Mouse (Mus musculus) hindbrain, embryonic 16.5 days (tissue): ENCODE results near the gene Mettl21a. TPM values are rescaled to one million over a fixed set of nuclear protein-coding genes. Genes with fewer than 3 reads are reported as not detected.

Source experiments
- ATAC-seq: fragments of 200-750 bp; cut with Nextera tagmentation; 2 replicates; pipeline ENCODE4 v1.8.0; 2017; ENCODE audit warnings: moderate TSS enrichment, moderate library complexity
- H3K27ac ChIP-seq: fragments of 300-500 bp; sonication (generic); 2 replicates; pipeline ENCODE4 v1.5.1; 2014; ENCODE audit warnings: low read depth, mild to moderate bottlenecking, control low read depth, low read length, moderate library complexity
- H3K27me3 ChIP-seq: fragments of 300-500 bp; sonication (generic); replicated peaks from 2 replicates; pipeline ENCODE4 v1.6.1; 2014; ENCODE audit warnings: low read length; ENCODE audit not compliant: control insufficient read depth, insufficient read depth
- H3K36me3 ChIP-seq: fragments of 300-500 bp; sonication (generic); 2 replicates; pipeline ENCODE4 v1.6.1; 2014; ENCODE audit warnings: mild to moderate bottlenecking, low read length, moderate library complexity, mixed read lengths; ENCODE audit not compliant: control insufficient read depth, insufficient read depth
- H3K4me1 ChIP-seq: fragments of 300-500 bp; sonication (generic); 2 replicates; pipeline ENCODE4 v1.6.1; 2014; ENCODE audit warnings: low read depth, low read length; ENCODE audit not compliant: control insufficient read depth, insufficient read depth
- H3K4me2 ChIP-seq: fragments of 300-500 bp; sonication (generic); 2 replicates; pipeline ENCODE4 v1.6.1; 2014; ENCODE audit warnings: mild to moderate bottlenecking, low read length, control low read depth, moderate library complexity
- H3K4me3 ChIP-seq: fragments of 300-500 bp; sonication (generic); 2 replicates; pipeline ENCODE4 v1.5.1; 2014; ENCODE audit warnings: mild to moderate bottlenecking, low read length, control low read depth, moderate library complexity
- H3K9ac ChIP-seq: fragments of 300-500 bp; sonication (generic); 2 replicates; pipeline ENCODE4 v1.6.1; 2014; ENCODE audit warnings: low read depth, mild to moderate bottlenecking, control low read depth, low read length, moderate library complexity
- H3K9me3 ChIP-seq: fragments of 300-500 bp; sonication (generic); 2 replicates; pipeline ENCODE4 v1.6.1; 2014; ENCODE audit warnings: mild to moderate bottlenecking, low read length, moderate library complexity; ENCODE audit not compliant: control insufficient read depth
- WGBS: fragments of 180-500 bp; shearing (Covaris S2); extraction: QIAGEN DNeasy Blood & Tissue Kit; methylation state at CpG from one replicate; pipeline ENCODE4 v1.1.7; 2014; 5-methylcytosine and 5-hydroxymethylcytosine counted together
- polyA plus RNA-seq: library from polyadenylated mRNA; unstranded; fragments of >200 nt; fragmentation: Nextera tagmentation; extraction: Ambion mirVana; gene quantifications from 2 replicates; pipeline ENCODE4 v1.2.1, GENCODE M21; 2015

Gene Mettl21a
- polyA plus RNA-seq, 1 experiment from 2014 or later: 17.9 TPM

- 92% methylated on average over 6 of the region's 6 CpGs for WGBS
- H3K27ac ChIP-seq: no peak overlapping the region
- H3K36me3 ChIP-seq: no peaks in the 10 kb centered on the region
- no peaks in the 10 kb centered on the region for H3K4me1 ChIP-seq
- no peaks in the 10 kb centered on the region for H3K27me3 ChIP-seq
- H3K9me3 ChIP-seq: no peaks in the 10 kb centered on the region
- H3K4me3 ChIP-seq: no peak overlapping the region
- no peak overlapping the region for H3K4me2 ChIP-seq
- no peak for ATAC-seq
- no peak overlapping the region for H3K9ac ChIP-seq
Measured at GRCm38 (mm10) chr1:64639279-64639678, 22.2 kb upstream of the Mettl21a start.

- no peak overlapping the region for H3K9ac ChIP-seq
- no peaks in the 10 kb centered on the region for H3K9me3 ChIP-seq
- no peaks in the 10 kb centered on the region for H3K36me3 ChIP-seq
- WGBS: 68% methylated on average over 2 of the region's 2 CpGs
- H3K4me3 ChIP-seq: no peak overlapping the region
- ATAC-seq: no peak
- H3K27ac ChIP-seq: no peak overlapping the region
- H3K4me2 ChIP-seq: no peak overlapping the region
- H3K27me3 ChIP-seq: no peaks in the 10 kb centered on the region
- H3K4me1 ChIP-seq: no peaks in the 10 kb centered on the region
Measured at GRCm38 (mm10) chr1:64635624-64636023, 18.6 kb upstream of the Mettl21a start.

GRCm38 (mm10) chr1:64633237-64633636, 16.2 kb upstream of the Mettl21a start:
- Histone ChIP-seq H3K9ac (no peak overlapping the region), H3K4me2 (no peak overlapping the region), H3K36me3 (no peaks in the 10 kb centered on the region), H3K9me3 (no peaks in the 10 kb centered on the region), H3K4me1 (no peaks in the 10 kb centered on the region), H3K4me3 (no peak overlapping the region), H3K27me3 (no peaks in the 10 kb centered on the region), H3K27ac (no peak overlapping the region)
- no peak for ATAC-seq
- 80% methylated on average over 3 of the region's 3 CpGs for WGBS

GRCm38 (mm10) chr1:64631526-64631925, 14.5 kb upstream of the Mettl21a start:
- no peaks in the 10 kb centered on the region for H3K36me3 ChIP-seq
- ATAC-seq: no peak
- no peaks in the 10 kb centered on the region for H3K9me3 ChIP-seq
- H3K4me2 ChIP-seq: no peak overlapping the region
- H3K4me3 ChIP-seq: no peak overlapping the region
- H3K4me1 ChIP-seq: no peaks in the 10 kb centered on the region
- H3K9ac ChIP-seq: no peak overlapping the region
- H3K27ac ChIP-seq: no peak overlapping the region
- WGBS: 49% methylated on average over 5 of the region's 5 CpGs
- H3K27me3 ChIP-seq: no peaks in the 10 kb centered on the region

- ATAC-seq: no peak
Measured at GRCm38 (mm10) chr1:64625214-64625613, 8.2 kb upstream of the Mettl21a start.

GRCm38 (mm10) chr1:64623558-64624435, 6.8 kb upstream of the Mettl21a start:
- Histone ChIP-seq H3K36me3 (no peaks in the 10 kb centered on the region), H3K27ac (no peak overlapping the region), H3K4me2 (no peak overlapping the region), H3K27me3 (no peaks in the 10 kb centered on the region), H3K9me3 (no peaks in the 10 kb centered on the region), H3K4me1 (no peaks in the 10 kb centered on the region), H3K9ac (no peak overlapping the region), H3K4me3 (no peak overlapping the region)
- ATAC-seq: no peak
- WGBS: 58% methylated on average over 12 of the region's 12 CpGs

More at GRCm38 (mm10) chr1:64625214-64625613, 8.2 kb upstream of the Mettl21a start:
- H3K27me3 ChIP-seq: no peaks in the 10 kb centered on the region
- no peak overlapping the region for H3K9ac ChIP-seq
- H3K4me3 ChIP-seq: no peak overlapping the region
- H3K36me3 ChIP-seq: no peaks in the 10 kb centered on the region
- H3K27ac ChIP-seq: no peak overlapping the region
- no peak overlapping the region for H3K4me2 ChIP-seq
- no peaks in the 10 kb centered on the region for H3K9me3 ChIP-seq
- H3K4me1 ChIP-seq: no peaks in the 10 kb centered on the region

- H3K4me2 ChIP-seq: no peak overlapping the region
- no peak overlapping the region for H3K27ac ChIP-seq
- H3K4me1 ChIP-seq: peaks cover 11% of the 10 kb centered on the region
- no peaks in the 10 kb centered on the region for H3K36me3 ChIP-seq
- H3K9ac ChIP-seq: no peak overlapping the region
- H3K27me3 ChIP-seq: no peaks in the 10 kb centered on the region
- H3K9me3 ChIP-seq: no peaks in the 10 kb centered on the region
- 82% methylated on average over 5 of the region's 5 CpGs for WGBS
- H3K4me3 ChIP-seq: no peak overlapping the region
- ATAC-seq: no peak
Measured at GRCm38 (mm10) chr1:64621116-64621515, 4.1 kb upstream of the Mettl21a start.

GRCm38 (mm10) chr1:64618226-64618625, 1.2 kb upstream of the Mettl21a start:
- peak overlapping the region; percentile 71 for H3K4me2 ChIP-seq
- peak overlapping the region; percentile 12; the same call in 1 of the 2 replicates for H3K9ac ChIP-seq
- no peaks in the 10 kb centered on the region for H3K27me3 ChIP-seq
- H3K9me3 ChIP-seq: no peaks in the 10 kb centered on the region
- H3K4me1 ChIP-seq: peaks cover 14% of the 10 kb centered on the region
- ATAC-seq: no peak
- H3K4me3 ChIP-seq: peak overlapping the region; percentile 80
- H3K36me3 ChIP-seq: no peaks in the 10 kb centered on the region
- 60% methylated on average over 3 of the region's 3 CpGs for WGBS
- H3K27ac ChIP-seq: no peak overlapping the region; the same call in 1 of the 2 replicates

GRCm38 (mm10) chr1:64617715-64617984, 608 bp upstream of the Mettl21a start:
- H3K9me3 ChIP-seq: no peaks in the 10 kb centered on the region
- ATAC-seq: peak; percentile 82
- WGBS: under 1% methylated on average over 15 of the region's 15 CpGs
- H3K4me2 ChIP-seq: peak overlapping the region; percentile 71
- peak overlapping the region; percentile 96 for H3K27ac ChIP-seq
- H3K36me3 ChIP-seq: no peaks in the 10 kb centered on the region
- peak overlapping the region; percentile 80 for H3K4me3 ChIP-seq
- no peaks in the 10 kb centered on the region for H3K27me3 ChIP-seq
- peak overlapping the region; percentile 94 for H3K9ac ChIP-seq
- H3K4me1 ChIP-seq: peaks cover 14% of the 10 kb centered on the region
